Mouse (Mus musculus) forebrain, embryonic 16.5 days (tissue): Measurements from ENCODE around the gene Jph2. TPM values are rescaled to one million over a fixed set of nuclear protein-coding genes. Genes with fewer than 3 reads are reported as not detected.

Experiments used
- ATAC-seq: fragments of 200-750 bp; cut with Nextera tagmentation; 2 replicates; pipeline ENCODE4 v1.8.0; 2017; ENCODE audit warnings: mild to moderate bottlenecking, moderate library complexity
- H3K27ac ChIP-seq: fragments of 300-500 bp; sonication (generic); 2 replicates; pipeline ENCODE4 v1.5.1; 2014; ENCODE audit warnings: low read length, control low read depth
- H3K27me3 ChIP-seq: fragments of 300-500 bp; sonication (generic); replicated peaks from 2 replicates; pipeline ENCODE4 v1.6.1; 2014; ENCODE audit warnings: low read length; ENCODE audit not compliant: control insufficient read depth, insufficient read depth
- H3K36me3 ChIP-seq: fragments of 300-500 bp; sonication (generic); 2 replicates; pipeline ENCODE4 v1.6.1; 2014; ENCODE audit not compliant: control insufficient read depth, insufficient read depth
- H3K4me1 ChIP-seq: fragments of 300-500 bp; sonication (generic); replicated peaks from 2 replicates; pipeline ENCODE4 v1.6.1; 2014; ENCODE audit warnings: low read length; ENCODE audit not compliant: control insufficient read depth, insufficient read depth
- H3K4me2 ChIP-seq: fragments of 300-500 bp; sonication (generic); 2 replicates; pipeline ENCODE4 v1.6.1; 2014; ENCODE audit warnings: mild to moderate bottlenecking, low read length, control low read depth
- H3K4me3 ChIP-seq: fragments of 300-500 bp; sonication (generic); replicated peaks from 2 replicates; pipeline ENCODE4 v1.5.1; 2014; ENCODE audit warnings: mild to moderate bottlenecking, low read length, control low read depth
- H3K9ac ChIP-seq: fragments of 300-500 bp; sonication (generic); replicated peaks from 2 replicates; pipeline ENCODE4 v1.6.1; 2014; ENCODE audit warnings: low read depth, low read length, control low read depth
- H3K9me3 ChIP-seq: fragments of 300-500 bp; sonication (generic); 2 replicates; pipeline ENCODE4 v1.6.1; 2016; ENCODE audit warnings: low read length; ENCODE audit not compliant: control insufficient read depth
- WGBS: fragments of 180-500 bp; shearing (Covaris S2); extraction: QIAGEN DNeasy Blood & Tissue Kit; methylation state at CpG from one replicate; pipeline ENCODE4 v1.1.7; 2014; 5-methylcytosine and 5-hydroxymethylcytosine counted together
- polyA plus RNA-seq: library from polyadenylated mRNA; unstranded; fragments of >200 nt; fragmentation: Nextera tagmentation; extraction: Ambion mirVana; gene quantifications from 2 replicates; pipeline ENCODE4 v1.2.1, GENCODE M21; 2015

Gene Jph2
- polyA plus RNA-seq, 1 experiment from 2014 or later, result 0.28 TPM

DNA sequence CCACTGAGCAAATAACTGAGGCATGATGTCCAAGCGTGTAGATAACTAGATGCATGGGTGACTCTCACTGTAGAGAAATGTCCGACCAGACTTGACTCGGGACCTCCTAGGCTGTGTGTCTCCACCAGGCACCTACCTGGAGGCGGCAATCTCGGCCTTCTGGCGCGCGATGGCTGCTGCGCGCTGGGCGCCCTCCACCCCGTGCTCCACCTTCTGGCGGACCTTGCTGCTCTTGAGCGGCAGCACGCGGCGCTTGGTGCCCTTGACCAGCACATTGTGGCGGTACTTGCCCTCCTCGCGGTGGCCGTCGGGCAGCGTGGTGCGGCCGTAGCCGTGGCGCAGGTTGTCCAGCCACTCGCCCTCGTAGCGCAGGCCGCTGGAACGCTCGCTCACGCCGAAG is 22.3 kb downstream of the Jph2 start:
- no peaks in the 10 kb centered on the region for H3K4me1 ChIP-seq
- no peak overlapping the region for H3K4me2 ChIP-seq
- 29% methylated on average over 35 of the region's 35 CpGs for WGBS

DNA sequence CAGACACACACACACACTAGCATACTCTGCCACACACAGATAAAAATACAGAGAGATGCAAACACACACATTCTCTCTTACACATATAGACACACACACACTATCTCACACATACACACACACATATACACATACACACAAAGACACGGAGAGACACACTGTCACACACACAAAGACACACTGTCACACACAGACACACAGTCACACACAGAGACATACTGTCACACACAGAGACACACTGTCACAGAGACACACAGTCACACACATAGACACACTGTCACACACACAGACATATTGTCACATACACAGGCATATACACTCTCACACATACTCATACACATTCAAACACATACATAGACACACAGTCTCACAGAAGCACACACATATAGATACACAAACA is 25.2 kb downstream of the Jph2 start:
- 83% methylated on average over 1 of the region's 1 CpGs for WGBS

More for the DNA sequence above, 22.3 kb downstream of the Jph2 start:
- H3K36me3 ChIP-seq, result no peaks in the 10 kb centered on the region
- peaks cover 20% of the 10 kb centered on the region for H3K27me3 ChIP-seq
- no peak overlapping the region for H3K27ac ChIP-seq
- H3K9me3 ChIP-seq, result no peaks in the 10 kb centered on the region
- ATAC-seq, result no peak
- no peak overlapping the region for H3K9ac ChIP-seq
- H3K4me3 ChIP-seq, result no peak overlapping the region

DNA sequence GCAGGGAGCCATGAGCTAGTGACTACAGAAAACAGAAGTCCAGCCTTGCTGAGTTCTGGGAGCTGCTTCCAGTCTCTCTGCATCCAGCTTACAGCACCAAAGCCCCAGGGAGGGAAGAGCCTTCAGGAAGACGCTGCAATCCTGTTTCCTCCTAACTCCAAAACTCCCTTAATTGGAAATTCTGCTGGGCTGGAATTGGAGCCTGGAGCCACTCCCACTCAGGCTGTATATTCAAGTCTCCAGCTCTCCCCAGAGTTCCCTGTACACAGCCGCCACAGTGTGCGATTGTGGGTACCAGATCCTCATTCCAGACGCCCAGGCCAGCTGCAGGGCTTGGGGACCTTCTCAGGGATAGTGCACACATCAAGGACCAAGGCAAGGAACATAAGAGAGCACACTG is 27.6 kb downstream of the Jph2 start:
- no peak overlapping the region for H3K27ac ChIP-seq
- H3K4me1 ChIP-seq, result no peaks in the 10 kb centered on the region
- peaks cover 3% of the 10 kb centered on the region; the same call in 1 of the 2 replicates for H3K27me3 ChIP-seq
- no peak overlapping the region for H3K4me2 ChIP-seq
- no peaks in the 10 kb centered on the region for H3K36me3 ChIP-seq
- H3K4me3 ChIP-seq, result no peak overlapping the region
- no peak for ATAC-seq
- 56% methylated on average over 4 of the region's 4 CpGs for WGBS
- no peak overlapping the region for H3K9ac ChIP-seq
- no peaks in the 10 kb centered on the region for H3K9me3 ChIP-seq

More for the DNA sequence above, 25.2 kb downstream of the Jph2 start:
- no peak for ATAC-seq
- Histone ChIP-seq H3K4me3 (no peak overlapping the region), H3K9me3 (no peaks in the 10 kb centered on the region), H3K27ac (no peak overlapping the region), H3K4me1 (no peaks in the 10 kb centered on the region), H3K9ac (no peak overlapping the region), H3K36me3 (no peaks in the 10 kb centered on the region), H3K4me2 (no peak overlapping the region), H3K27me3 (peaks cover 20% of the 10 kb centered on the region)

DNA sequence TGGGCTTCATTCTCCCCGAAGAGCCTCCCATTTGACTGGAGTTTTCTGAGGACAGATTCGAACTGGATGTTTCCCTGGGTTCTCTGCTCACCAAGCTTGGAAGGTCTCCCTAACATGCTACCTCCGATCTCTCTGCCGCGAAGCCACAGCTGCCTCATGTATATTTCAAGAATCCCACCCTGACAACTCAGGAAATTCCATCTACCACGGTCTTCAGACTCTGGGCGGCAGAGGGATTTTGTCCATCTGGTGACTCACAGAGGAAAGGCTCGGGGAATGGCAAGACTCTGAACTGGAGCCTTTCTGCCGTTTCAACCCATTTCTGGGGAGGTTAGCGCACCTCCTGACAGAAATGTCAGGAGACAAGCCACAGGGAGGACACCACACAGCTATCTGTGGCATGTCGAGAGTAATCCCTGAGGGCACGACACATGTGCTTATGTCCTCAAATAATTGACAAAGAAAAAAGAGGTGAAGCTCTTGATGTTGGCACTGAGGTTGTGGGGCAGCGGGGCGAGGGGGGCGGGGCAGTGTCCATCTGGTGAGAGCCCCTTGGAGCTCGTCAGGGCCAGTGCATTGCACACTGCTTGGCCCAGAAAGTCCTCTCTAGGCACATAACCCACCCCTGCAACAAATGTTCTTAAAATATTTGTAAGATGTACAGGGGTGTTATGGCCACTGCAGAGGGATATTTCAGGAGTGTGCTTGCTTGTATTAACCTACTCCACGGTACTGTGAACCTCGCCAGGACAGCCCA is 32.8 kb downstream of the Jph2 start:
- H3K4me1 ChIP-seq, result no peaks in the 10 kb centered on the region
- no peak overlapping the region for H3K27ac ChIP-seq
- no peak overlapping the region for H3K4me3 ChIP-seq
- ATAC-seq, result no peak
- no peak overlapping the region for H3K9ac ChIP-seq
- H3K36me3 ChIP-seq, result no peaks in the 10 kb centered on the region
- no peaks in the 10 kb centered on the region for H3K9me3 ChIP-seq
- 82% methylated on average over 18 of the region's 18 CpGs for WGBS
- no peaks in the 10 kb centered on the region for H3K27me3 ChIP-seq
- no peak overlapping the region for H3K4me2 ChIP-seq

DNA sequence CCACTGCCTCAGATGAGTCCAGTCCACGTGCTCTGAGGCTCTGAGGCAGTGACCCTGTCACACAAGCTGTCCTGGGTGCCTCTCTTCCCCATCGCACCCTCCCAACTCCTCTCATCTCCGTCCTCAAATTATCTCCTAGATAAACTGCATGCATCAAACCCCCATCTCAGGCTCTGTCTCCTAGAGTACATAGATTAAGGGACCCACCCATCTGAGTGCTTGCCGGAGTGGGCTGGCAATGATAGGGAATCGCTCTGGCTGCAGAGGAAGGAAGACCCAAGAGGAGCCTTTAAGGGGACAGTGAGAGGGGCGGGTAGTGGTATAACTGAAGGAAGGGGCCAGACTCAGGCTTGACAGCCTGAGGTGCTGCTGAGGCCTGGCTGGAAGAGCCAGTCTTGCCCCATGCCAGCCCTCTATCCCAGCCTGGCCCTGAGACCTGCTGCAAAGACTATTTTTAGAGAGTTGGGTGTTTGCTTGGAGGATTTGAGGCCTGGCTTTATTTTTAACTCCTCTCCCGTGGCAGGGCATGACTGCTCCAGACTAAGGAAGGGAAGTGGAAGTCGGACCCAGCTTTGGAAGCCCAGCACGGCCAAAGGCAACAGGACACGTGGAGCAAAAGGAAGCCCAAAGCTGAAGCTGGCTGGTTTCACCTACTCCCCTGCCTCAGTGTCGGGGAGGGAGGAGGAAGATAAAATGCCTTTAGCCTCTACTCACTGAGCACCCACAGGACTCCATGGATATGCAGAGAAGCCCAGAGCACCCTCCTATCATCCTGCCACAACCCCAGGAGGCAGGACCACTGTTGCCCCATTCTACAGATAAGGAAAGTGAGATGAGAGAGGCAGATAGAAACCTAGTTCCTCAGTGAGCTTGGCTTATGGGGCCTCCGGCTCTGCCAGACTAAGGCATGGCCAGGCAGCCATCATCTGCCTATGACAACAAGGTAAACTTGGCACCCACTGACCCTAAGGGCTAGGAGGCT is 34.6 kb downstream of the Jph2 start:
- H3K36me3 ChIP-seq, result no peaks in the 10 kb centered on the region
- no peaks in the 10 kb centered on the region for H3K27me3 ChIP-seq
- WGBS, result 81% methylated on average over 12 of the region's 12 CpGs
- no peak for ATAC-seq
- H3K9ac ChIP-seq, result no peak overlapping the region
- H3K9me3 ChIP-seq, result no peaks in the 10 kb centered on the region
- H3K4me2 ChIP-seq, result no peak overlapping the region
- no peak overlapping the region for H3K27ac ChIP-seq
- H3K4me3 ChIP-seq, result no peak overlapping the region
- no peaks in the 10 kb centered on the region for H3K4me1 ChIP-seq

DNA sequence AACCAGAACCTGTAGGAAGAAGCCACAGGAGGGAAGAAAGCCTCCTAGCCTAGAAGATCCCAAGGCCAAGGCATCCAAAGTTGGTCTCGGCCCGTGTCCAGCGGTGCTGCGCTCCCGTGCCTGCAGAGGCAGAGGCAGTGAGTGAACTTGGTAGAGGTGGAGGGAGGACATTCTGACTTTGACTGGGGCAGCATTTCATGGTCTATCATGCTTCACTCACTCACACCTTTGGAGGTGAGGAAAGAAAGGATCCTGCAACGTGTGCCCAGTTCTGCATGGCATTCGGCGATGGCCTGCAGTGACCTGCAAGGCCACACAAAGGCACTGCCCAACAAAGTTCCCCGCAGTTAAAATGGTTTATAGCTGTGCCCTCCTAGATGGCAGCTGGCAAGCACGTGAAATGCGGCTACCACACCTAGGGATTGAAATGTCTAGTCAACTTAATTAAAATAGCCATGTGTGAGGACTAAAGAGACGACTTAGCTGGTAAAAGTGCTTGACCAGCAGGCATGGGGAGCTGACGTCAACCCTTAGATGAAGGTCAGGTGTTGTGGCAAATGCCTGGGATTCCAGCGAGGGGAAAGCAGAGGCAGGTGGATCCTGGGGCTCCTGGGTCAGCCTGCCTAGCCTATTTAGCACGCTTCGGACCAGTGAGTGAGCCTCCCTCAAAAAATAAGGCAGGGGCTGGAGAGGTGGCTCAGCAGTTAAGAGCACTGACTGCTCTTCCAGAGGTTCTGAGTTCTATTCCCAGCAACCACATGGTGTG is 36.8 kb downstream of the Jph2 start:
- no peak for ATAC-seq
- 84% methylated on average over 16 of the region's 16 CpGs for WGBS
- Histone ChIP-seq H3K4me3 (no peak overlapping the region), H3K9me3 (no peaks in the 10 kb centered on the region), H3K4me2 (no peak overlapping the region), H3K4me1 (no peaks in the 10 kb centered on the region), H3K27me3 (no peaks in the 10 kb centered on the region), H3K9ac (no peak overlapping the region), H3K27ac (no peak overlapping the region), H3K36me3 (no peaks in the 10 kb centered on the region)

DNA sequence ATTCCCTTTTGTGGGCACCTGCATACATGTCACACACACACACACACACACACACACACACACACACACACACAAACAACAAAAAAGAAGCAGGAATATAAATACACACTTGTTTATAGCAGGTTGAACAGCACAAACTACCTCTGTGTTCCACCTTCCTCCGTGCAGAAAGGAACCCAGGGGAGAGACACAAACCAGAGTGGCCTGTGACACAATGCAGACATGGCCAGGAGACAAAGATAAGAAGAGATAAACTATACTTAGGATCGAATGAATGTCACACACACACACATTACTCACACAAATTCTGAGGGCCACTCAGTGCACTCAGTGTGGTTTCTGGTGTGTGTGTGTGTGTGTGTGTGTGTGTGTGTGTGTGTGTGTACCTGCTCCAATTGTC is 38.5 kb downstream of the Jph2 start:
- H3K4me3 ChIP-seq, result no peak overlapping the region
- H3K27me3 ChIP-seq, result no peaks in the 10 kb centered on the region
- no peak overlapping the region for H3K9ac ChIP-seq
- H3K9me3 ChIP-seq, result no peaks in the 10 kb centered on the region
- 78% methylated on average over 2 of the region's 2 CpGs for WGBS
- H3K27ac ChIP-seq, result no peak overlapping the region
- no peaks in the 10 kb centered on the region for H3K36me3 ChIP-seq
- no peak for ATAC-seq
- no peak overlapping the region for H3K4me2 ChIP-seq
- no peaks in the 10 kb centered on the region for H3K4me1 ChIP-seq

DNA sequence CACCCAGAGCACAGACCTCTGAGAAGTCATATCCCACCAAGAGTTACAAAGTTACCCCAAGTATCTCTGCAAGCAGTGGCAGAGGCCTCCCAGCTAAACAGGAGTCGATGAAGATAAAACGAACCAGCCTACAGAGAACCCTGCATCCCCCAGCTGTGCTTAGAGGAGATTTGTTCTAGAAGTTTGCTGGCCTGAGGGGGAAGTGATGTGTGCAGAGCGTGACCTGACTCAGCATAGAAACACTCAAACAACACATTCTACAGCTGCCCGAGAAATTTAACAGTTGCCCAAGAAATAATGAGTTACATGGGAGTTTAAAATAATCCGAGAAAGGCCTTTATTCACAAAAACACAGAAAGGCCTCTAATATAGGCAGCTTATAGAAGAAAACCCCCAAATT is 39.1 kb downstream of the Jph2 start:
- no peak overlapping the region for H3K9ac ChIP-seq
- no peaks in the 10 kb centered on the region for H3K27me3 ChIP-seq
- no peak for ATAC-seq
- H3K36me3 ChIP-seq, result no peaks in the 10 kb centered on the region
- no peak overlapping the region for H3K27ac ChIP-seq
- H3K9me3 ChIP-seq, result no peaks in the 10 kb centered on the region
- 87% methylated on average over 5 of the region's 5 CpGs for WGBS
- no peaks in the 10 kb centered on the region for H3K4me1 ChIP-seq
- no peak overlapping the region for H3K4me2 ChIP-seq
- no peak overlapping the region for H3K4me3 ChIP-seq
